Mouse (Mus musculus) adrenal gland, postnatal 36 days (tissue): ENCODE data around the gene A530016L24Rik. TPM values are rescaled to one million over a fixed set of nuclear protein-coding genes. Genes with fewer than 3 reads are reported as not detected.
A peak's percentile ranks its signal among the peaks of the same experiment; 100 is the strongest.

Experiments used
- DNase-seq, 2 experiments: peaks; one replicate each; pipeline ENCODE4 v3.0.0; 2021; ENCODE audit warnings: mixed read lengths in 1 of 2
- total RNA-seq, 2 experiments: library from RNA; stranded (reverse); gene quantifications; 2 replicates each; pipeline ENCODE4 v1.2.3; 2021

Gene A530016L24Rik
- total RNA-seq, 2 experiments from 2014 or later: 21.7 to 41.5 TPM

GRCm38 (mm10) chr12:112503003-112503771 lies 13.9 kb downstream of the A530016L24Rik start:
- no peak for DNase-seq

GRCm38 (mm10) chr12:112506267-112506666 lies 17.0 kb downstream of the A530016L24Rik start:
- peak; percentile 74 to 78 for DNase-seq

DNA sequence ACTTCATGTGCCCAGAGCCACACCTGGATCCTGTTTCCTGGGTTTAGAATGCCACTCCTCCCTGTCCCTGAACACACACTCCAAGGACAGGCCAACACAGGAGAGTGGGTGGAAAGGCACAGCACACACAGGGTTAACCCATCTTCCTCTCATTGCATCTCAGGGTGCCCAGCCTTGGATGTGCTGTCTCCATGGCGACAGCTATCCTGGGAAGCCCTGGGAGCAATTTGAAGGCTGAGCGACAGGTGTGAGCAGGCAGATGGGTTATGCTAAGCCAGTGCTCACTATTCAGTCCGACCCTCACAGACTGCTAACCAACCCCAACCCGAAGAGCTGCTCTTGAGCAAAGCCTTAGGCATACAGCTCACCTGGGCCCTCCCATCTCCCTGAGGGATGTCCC lies 18.0 kb downstream of the A530016L24Rik start:
- DNase-seq: no peak

GRCm38 (mm10) chr12:112507984-112508383 lies 18.7 kb downstream of the A530016L24Rik start:
- no peak for DNase-seq

GRCm38 (mm10) chr12:112510365-112510732 lies 21.1 kb downstream of the A530016L24Rik start:
- no peak for DNase-seq

- DNase-seq: peak; percentile 71 to 78
These were observed 21.6 kb downstream of the A530016L24Rik start for GRCm38 (mm10) chr12:112510733-112511372.

DNA sequence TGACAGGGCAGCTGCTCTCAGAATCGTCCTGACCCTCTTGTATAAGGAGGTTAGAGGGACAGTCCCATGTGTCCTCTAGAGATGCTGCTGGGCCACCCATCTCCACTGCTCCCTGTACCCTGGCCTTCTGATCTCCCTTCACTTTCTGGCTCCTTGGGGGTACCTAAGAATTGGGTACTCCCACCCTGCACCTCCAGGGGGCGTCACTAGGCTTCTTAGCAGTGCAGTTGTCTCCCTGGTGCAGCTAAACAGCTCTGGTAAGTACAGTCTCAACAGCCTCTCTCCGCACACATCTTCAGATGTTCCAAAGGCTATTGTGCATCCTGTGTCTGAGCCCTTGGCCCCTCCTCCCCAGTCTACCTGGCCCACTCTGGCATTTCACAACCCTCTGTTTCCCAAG lies 25.6 kb downstream of the A530016L24Rik start:
- DNase-seq: no peak

GRCm38 (mm10) chr12:112516697-112517337 lies 27.6 kb downstream of the A530016L24Rik start, which contains the start of gene Tmem179:
Gene Tmem179 (minus strand): TSS chr12:112516747.
- DNase-seq: peak; percentile 90

- no peak for DNase-seq
These were observed 28.9 kb downstream of the A530016L24Rik start for GRCm38 (mm10) chr12:112518105-112518504.

DNA sequence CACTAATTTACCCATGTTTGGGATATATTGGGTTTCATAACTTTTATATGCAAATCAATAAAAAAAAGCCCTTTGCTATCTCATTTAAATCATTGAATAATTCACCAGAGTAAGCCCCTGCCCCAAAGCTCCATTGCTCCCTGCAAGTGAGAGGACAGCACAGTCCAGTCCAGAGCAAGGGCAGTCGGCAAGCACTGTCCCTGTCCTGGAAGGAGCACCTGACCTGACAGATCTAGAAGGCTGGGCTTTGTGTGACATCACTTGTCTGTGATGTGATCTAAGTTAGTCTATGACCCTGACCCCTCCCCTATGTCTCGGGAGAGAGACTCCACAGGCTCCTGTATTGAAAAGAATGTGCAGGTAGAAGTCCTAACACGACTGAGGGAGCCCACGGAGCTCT lies 44.5 kb downstream of the A530016L24Rik start:
- no peak for DNase-seq

DNA sequence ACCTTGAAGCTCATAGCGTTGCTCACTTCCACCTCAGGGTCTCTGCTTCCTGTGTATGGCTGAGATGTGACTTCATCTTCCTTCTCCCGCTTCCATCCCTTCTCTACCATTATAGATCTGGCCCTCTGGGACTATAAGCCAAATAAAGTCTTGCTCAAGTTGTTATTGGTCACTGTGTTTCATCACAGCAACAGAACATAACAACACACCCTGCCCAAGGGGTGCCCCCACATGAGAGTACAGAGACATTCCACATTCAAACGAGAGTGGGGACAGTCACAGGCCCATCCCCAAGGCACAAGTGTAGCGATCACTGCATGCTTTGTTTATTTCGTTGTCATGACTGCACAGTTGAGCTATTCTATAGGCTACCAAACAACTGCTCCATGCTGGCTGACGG lies 48.0 kb downstream of the A530016L24Rik start:
- no peak for DNase-seq

GRCm38 (mm10) chr12:112538356-112538755 lies 49.1 kb downstream of the A530016L24Rik start:
- DNase-seq: no peak

GRCm38 (mm10) chr12:112539466-112539965 lies 50.3 kb downstream of the A530016L24Rik start:
- DNase-seq: no peak

GRCm38 (mm10) chr12:112540321-112540720 lies 51.1 kb downstream of the A530016L24Rik start:
- no peak for DNase-seq

DNA sequence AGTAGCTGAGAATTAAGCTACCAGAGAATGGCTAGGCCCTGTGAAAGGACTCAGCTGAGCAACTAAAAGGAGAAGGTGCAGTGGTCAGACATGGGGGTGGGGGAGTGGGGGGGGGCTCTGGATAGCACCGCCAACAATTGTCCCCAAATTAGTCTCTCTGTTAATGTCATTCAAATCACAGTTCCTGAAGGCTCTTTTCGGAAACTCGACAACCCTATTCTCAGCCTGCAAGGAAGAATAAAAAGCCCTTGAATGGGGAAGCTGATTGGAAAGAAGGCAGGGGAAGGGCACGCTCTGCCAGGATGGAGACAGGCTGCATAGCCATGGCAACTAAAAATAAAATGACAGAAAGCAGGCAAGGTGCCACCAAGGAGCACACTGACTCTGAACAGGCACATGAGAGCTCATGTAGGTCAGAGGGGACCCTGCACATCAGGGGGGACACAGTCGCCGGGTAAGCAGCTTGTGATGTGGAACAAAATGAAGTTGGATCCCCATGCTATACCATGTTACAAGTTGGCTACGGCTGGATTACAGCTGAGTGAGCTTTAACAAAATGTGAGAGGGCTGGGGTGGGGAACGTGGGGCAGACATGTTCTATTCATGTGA lies 52.3 kb downstream of the A530016L24Rik start:
- DNase-seq: no peak

GRCm38 (mm10) chr12:112542257-112542919 lies 53.1 kb downstream of the A530016L24Rik start:
- no peak for DNase-seq

GRCm38 (mm10) chr12:112542920-112543300 lies 53.7 kb downstream of the A530016L24Rik start:
- peak; percentile 91 to 94 for DNase-seq

- no peak for DNase-seq
These were observed 54.7 kb downstream of the A530016L24Rik start for GRCm38 (mm10) chr12:112543941-112544340.

- DNase-seq: no peak
These were observed 55.9 kb downstream of the A530016L24Rik start for GRCm38 (mm10) chr12:112544946-112545701.

GRCm38 (mm10) chr12:112546110-112546509 lies 56.9 kb downstream of the A530016L24Rik start:
- no peak for DNase-seq

DNA sequence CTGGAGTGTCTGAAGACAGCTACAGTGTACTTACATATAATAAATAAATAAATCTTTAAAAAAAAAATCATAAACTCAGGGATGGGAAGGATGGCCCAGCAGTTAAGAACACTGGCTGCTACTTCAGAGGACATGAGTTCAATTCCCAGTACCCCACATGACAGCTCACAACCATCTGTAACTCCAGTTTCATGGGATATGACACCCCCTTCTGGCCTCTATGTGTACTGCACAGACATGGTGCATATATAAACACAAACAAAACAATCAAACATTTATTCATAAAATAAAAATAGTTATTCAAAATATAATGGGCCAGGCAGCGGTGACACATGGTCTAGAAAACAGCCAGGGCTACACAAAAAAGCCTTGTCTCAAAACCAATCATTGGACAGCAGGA lies 60.0 kb downstream of the A530016L24Rik start:
- DNase-seq: no peak
